Mouse (Mus musculus) liver, embryonic 11.5 days (tissue): ENCODE data around the gene Fcho1. TPM values are rescaled to one million over a fixed set of nuclear protein-coding genes. Genes with fewer than 3 reads are reported as not detected.
"Not testable (repeated sequence)": the region's sequence is repeated elsewhere in the genome, so short reads cannot be mapped to it uniquely, and the experiment has no call there.

Experiments
- ATAC-seq: fragments of 200-750 bp; cut with Nextera tagmentation; replicated peaks from 2 replicates; pipeline ENCODE4 v1.8.0; 2017; ENCODE audit warnings: moderate number of reproducible peaks, mild to moderate bottlenecking, moderate TSS enrichment, moderate library complexity; ENCODE audit not compliant: low FRiP score
- DNase-seq: peaks from one replicate; pipeline ENCODE4 v3.0.0-alpha.2; 2017; ENCODE audit warnings: low spot score
- H3K27ac ChIP-seq: fragments of 300-500 bp; sonication (generic); 2 replicates; pipeline ENCODE4 v1.5.1; 2014; ENCODE audit warnings: mild to moderate bottlenecking, low read depth, low read length, control low read depth
- H3K27me3 ChIP-seq: fragments of 300-500 bp; sonication (generic); replicated peaks from 2 replicates; pipeline ENCODE4 v1.6.1; 2014; ENCODE audit warnings: low read length, mixed read lengths; ENCODE audit not compliant: control insufficient read depth, insufficient read depth
- H3K36me3 ChIP-seq: fragments of 300-500 bp; sonication (generic); 2 replicates; pipeline ENCODE4 v1.6.1; 2014; ENCODE audit warnings: mild to moderate bottlenecking, low read length, moderate library complexity, mixed read lengths; ENCODE audit not compliant: control insufficient read depth, insufficient read depth
- H3K4me1 ChIP-seq: fragments of 300-500 bp; sonication (generic); replicated peaks from 2 replicates; pipeline ENCODE4 v1.6.1; 2014; ENCODE audit warnings: low read length, mixed read lengths; ENCODE audit not compliant: control insufficient read depth, insufficient read depth
- H3K4me2 ChIP-seq: fragments of 300-500 bp; sonication (generic); 2 replicates; pipeline ENCODE4 v1.6.1; 2014; ENCODE audit warnings: mild to moderate bottlenecking, control low read depth, moderate library complexity
- H3K4me3 ChIP-seq: fragments of 300-500 bp; sonication (generic); 2 replicates; pipeline ENCODE4 v1.5.1; 2014; ENCODE audit warnings: low read depth, low read length, control low read depth
- H3K9ac ChIP-seq: fragments of 300-500 bp; sonication (generic); 2 replicates; pipeline ENCODE4 v1.6.1; 2014; ENCODE audit warnings: low read depth, low read length, control low read depth
- H3K9me3 ChIP-seq: fragments of 300-500 bp; sonication (generic); 2 replicates; pipeline ENCODE4 v1.6.1; 2016; ENCODE audit warnings: low read length, inconsistent platforms, mixed read lengths; ENCODE audit not compliant: control insufficient read depth
- WGBS: fragments of 180-500 bp; shearing (Covaris S2); extraction: QIAGEN DNeasy Blood & Tissue Kit; methylation state at CpG from one replicate; pipeline ENCODE4 v1.1.7; 2014; 5-methylcytosine and 5-hydroxymethylcytosine counted together
- polyA plus RNA-seq: library from polyadenylated mRNA; unstranded; fragments of >200 nt; fragmentation: Nextera tagmentation; extraction: Ambion mirVana; gene quantifications from 2 replicates; pipeline ENCODE4 v1.2.1, GENCODE M21; 2014

The Fcho1 gene
- polyA plus RNA-seq, 1 experiment from 2014 or later, result 20.8 TPM

DNA sequence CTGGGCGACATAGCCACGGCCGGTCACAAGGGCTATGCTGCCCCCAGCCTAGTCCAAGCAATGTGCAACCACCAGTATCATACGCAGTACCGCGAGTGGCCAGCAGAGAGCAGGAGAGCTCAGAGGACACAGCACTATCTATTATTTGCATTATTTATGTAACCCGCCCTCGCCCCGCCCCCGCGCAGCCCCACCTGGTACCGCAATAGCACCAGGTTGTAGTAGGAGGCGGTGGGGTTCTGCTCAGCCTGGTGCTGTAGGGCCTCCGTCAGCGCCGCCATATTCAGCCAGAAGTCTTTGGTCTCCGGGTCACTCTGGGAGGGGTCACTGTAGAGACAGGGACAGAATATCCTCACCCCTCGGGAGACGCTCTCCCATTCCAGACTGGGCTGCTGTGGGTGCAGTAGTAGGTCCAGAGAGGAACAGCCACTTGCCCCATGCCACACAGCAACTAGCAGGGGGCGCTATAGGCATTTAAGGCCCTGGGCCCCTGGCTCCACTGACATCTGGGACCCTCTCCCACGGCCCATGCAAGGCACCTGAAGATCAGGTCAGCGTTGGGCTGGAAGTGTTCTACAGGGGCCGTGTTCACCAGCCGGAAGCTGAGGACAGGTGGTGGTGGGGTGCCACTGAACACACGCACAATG lies 15.6 kb downstream of the Fcho1 start:
- DNase-seq (peak; percentile 81), ATAC-seq (peak; percentile 74)
- peaks cover 33% of the 10 kb centered on the region for H3K27me3 ChIP-seq
- peak overlapping the region; percentile 52 for H3K4me2 ChIP-seq
- no peaks in the 10 kb centered on the region for H3K9me3 ChIP-seq
- H3K4me3 ChIP-seq, result 0 out of 2 replicates have a peak overlapping the region, but pooled peaks have one; percentile 7
- no peak overlapping the region for H3K9ac ChIP-seq
- H3K4me1 ChIP-seq, result no peaks in the 10 kb centered on the region; the same call in 1 of the 2 replicates
- no peak overlapping the region for H3K27ac ChIP-seq
- 23% methylated on average over 25 of the region's 25 CpGs for WGBS
- H3K36me3 ChIP-seq, result no peaks in the 10 kb centered on the region

DNA sequence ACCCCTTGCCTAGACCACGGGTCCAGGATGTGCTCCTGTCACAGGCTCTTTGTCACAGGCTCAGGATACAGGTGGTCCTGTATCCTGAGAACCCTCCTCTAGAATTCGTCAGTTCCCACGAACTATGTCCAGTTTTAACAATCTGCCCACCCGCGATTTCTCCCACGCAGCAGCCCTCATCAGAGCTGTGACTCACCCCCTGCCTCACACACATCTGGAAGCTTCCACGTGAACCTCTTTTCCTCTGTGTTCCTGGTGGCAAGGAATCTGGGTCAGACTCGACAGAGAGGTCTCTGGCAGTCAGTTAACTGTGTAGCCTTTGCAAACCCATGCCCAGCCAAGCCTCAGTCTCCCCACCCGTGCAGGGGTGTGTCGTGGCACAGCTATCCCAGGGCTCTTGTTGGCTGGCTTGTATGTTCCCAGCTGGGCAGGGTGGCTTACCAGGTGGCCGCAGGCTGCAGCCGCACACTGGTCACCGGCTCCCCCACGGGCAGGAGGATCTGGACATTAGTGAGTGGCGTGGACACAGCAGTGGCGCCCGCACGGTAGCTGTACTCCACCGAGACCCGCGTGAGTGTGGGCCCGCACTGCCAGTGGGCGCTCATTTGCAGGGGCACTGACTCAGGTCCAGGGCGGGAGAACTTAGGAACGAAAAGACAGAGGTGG lies 16.2 kb downstream of the Fcho1 start:
- H3K4me2 ChIP-seq, result peak overlapping the region; percentile 52
- H3K36me3 ChIP-seq, result no peaks in the 10 kb centered on the region
- no peak overlapping the region for H3K27ac ChIP-seq
- 0 out of 2 replicates have a peak overlapping the region, but pooled peaks have one; percentile 7 for H3K4me3 ChIP-seq
- ATAC-seq (no peak), DNase-seq (no peak)
- peaks cover 37% of the 10 kb centered on the region for H3K27me3 ChIP-seq
- no peak overlapping the region for H3K9ac ChIP-seq
- WGBS, result 40% methylated on average over 25 of the region's 25 CpGs
- no peaks in the 10 kb centered on the region; the same call in 1 of the 2 replicates for H3K4me1 ChIP-seq
- H3K9me3 ChIP-seq, result no peaks in the 10 kb centered on the region

- Histone ChIP-seq H3K4me1 (peaks cover 1% of the 10 kb centered on the region), H3K36me3 (no peaks in the 10 kb centered on the region), H3K27me3 (peaks cover 43% of the 10 kb centered on the region), H3K4me2 (no peak overlapping the region), H3K9me3 (no peaks in the 10 kb centered on the region), H3K27ac (no peak overlapping the region), H3K4me3 (no peak overlapping the region), H3K9ac (no peak overlapping the region)
- no peak for DNase-seq
- no peak for ATAC-seq
- WGBS, result 29% methylated on average over 8 of the region's 8 CpGs
Observed at GRCm38 (mm10) chr8:71707874-71708273, 17.6 kb downstream of the Fcho1 start.

GRCm38 (mm10) chr8:71703400-71703799 lies 22.1 kb downstream of the Fcho1 start:
- peaks cover 64% of the 10 kb centered on the region for H3K27me3 ChIP-seq
- peak overlapping the region; percentile 61 for H3K4me2 ChIP-seq
- DNase-seq, H3K36me3 ChIP-seq, H3K9me3 ChIP-seq, H3K9ac ChIP-seq: not testable (repeated sequence)
- peak overlapping the region; percentile 52; the same call in 1 of the 2 replicates for H3K27ac ChIP-seq
- H3K4me3 ChIP-seq, result 0 out of 2 replicates have a peak overlapping the region, but pooled peaks have one; percentile 12
- peaks cover 20% of the 10 kb centered on the region for H3K4me1 ChIP-seq
- ATAC-seq, result peak; percentile 64

- peak overlapping the region; percentile 23; the same call in 1 of the 2 replicates for H3K4me3 ChIP-seq
- no peaks in the 10 kb centered on the region for H3K36me3 ChIP-seq
- ATAC-seq (peak; percentile 92), DNase-seq (no peak)
- H3K27me3 ChIP-seq, result peaks cover 66% of the 10 kb centered on the region
- peaks cover 20% of the 10 kb centered on the region for H3K4me1 ChIP-seq
- peak overlapping the region; percentile 52; the same call in 1 of the 2 replicates for H3K27ac ChIP-seq
- 51% methylated on average over 3 of the region's 3 CpGs for WGBS
- no peaks in the 10 kb centered on the region for H3K9me3 ChIP-seq
- peak overlapping the region; percentile 50; the same call in 1 of the 2 replicates for H3K9ac ChIP-seq
- H3K4me2 ChIP-seq, result peak overlapping the region; percentile 61
Observed at GRCm38 (mm10) chr8:71702923-71703322, 22.6 kb downstream of the Fcho1 start.

DNA sequence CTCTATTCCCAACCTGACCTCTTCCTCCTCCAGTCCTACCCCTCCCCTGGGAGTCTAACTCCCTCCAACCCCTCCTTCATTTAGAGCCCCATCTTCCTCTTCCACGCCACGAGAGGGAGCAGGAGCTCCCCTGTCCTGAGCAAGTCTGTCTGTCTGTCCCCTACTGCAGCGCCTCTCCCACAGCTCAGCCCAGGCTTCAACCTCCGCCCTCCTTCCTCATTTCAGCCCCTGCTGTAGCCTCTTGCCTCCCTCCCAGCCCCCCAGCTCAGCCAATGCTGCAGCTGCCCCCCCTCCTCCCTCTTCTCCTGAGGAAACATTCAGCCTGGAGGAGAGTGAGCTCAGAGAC lies 23.5 kb downstream of the Fcho1 start:
- DNase-seq (no peak), ATAC-seq (no peak)
- H3K4me2 ChIP-seq, result peak overlapping the region; percentile 61
- peaks cover 20% of the 10 kb centered on the region for H3K4me1 ChIP-seq
- no peak overlapping the region for H3K27ac ChIP-seq
- no peak overlapping the region for H3K4me3 ChIP-seq
- peaks cover 61% of the 10 kb centered on the region for H3K27me3 ChIP-seq
- H3K9me3 ChIP-seq, result no peaks in the 10 kb centered on the region
- 19% methylated on average over 4 of the region's 4 CpGs for WGBS
- H3K36me3 ChIP-seq, result no peaks in the 10 kb centered on the region
- H3K9ac ChIP-seq, result no peak overlapping the region

- peaks cover 20% of the 10 kb centered on the region for H3K4me1 ChIP-seq
- no peak for DNase-seq
- peak within 1 kb of the TSS; percentile 52; the same call in 1 of the 2 replicates for H3K27ac ChIP-seq
- 13% methylated on average over 32 of the region's 34 CpGs for WGBS
- peak within 1 kb of the TSS; percentile 61 for H3K4me2 ChIP-seq
- ATAC-seq, result no peak
- H3K36me3 ChIP-seq, result no peaks in the 10 kb centered on the region
- peaks cover 61% of the 10 kb centered on the region for H3K27me3 ChIP-seq
- H3K4me3 ChIP-seq, result peak within 1 kb of the TSS; percentile 29
- peak within 1 kb of the TSS; percentile 50; the same call in 1 of the 2 replicates for H3K9ac ChIP-seq
- no peaks in the 10 kb centered on the region for H3K9me3 ChIP-seq
Observed at GRCm38 (mm10) chr8:71701414-71702086, 24.0 kb downstream of the Fcho1 start, which contains the start of gene B3gnt3. TSS of gene B3gnt3 (minus strand) at chr8:71701789.

DNA sequence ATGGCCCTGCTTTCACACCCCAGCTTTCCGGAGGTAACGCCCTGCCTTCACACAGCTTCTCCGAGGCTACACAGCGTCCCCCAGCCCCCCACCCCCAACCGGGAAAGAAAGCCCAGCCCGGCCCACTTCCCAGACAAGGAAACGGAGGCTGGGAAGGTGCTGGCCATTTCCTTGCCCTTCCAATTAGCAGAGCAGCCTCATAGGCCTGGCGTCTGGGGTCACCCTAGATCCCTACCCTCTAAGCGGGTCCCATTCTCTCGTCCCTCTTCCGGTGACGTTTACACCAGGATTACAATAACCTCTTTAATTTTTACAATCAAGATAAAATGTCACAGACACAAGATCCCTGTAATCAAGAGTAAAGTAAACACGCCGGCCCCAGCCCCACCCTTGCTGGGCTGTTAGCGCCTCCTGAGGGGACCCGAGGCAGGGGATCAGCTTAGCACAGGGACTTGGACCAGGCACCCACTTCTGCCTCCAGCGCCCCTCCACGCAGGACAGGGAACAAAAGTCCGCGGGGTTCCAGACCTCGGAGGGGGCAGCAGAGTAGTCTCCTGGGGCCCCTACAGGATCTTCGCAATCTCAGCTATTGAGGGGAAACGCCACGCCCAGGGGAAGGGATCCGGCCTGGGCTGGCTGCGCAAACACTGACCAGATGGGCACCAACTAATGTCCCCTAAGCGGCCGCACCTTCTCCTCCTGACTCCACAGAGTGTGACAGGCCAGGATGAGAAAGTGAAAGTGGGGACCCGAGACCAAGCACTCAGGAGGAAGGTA lies 24.8 kb downstream of the Fcho1 start:
- H3K9me3 ChIP-seq, result no peaks in the 10 kb centered on the region
- no peak overlapping the region for H3K27ac ChIP-seq
- WGBS, result 8% methylated on average over 29 of the region's 29 CpGs
- H3K27me3 ChIP-seq, result peaks cover 61% of the 10 kb centered on the region
- DNase-seq (no peak), ATAC-seq (no peak)
- peak overlapping the region; percentile 61 for H3K4me2 ChIP-seq
- peak overlapping the region; percentile 29 for H3K4me3 ChIP-seq
- no peak overlapping the region for H3K9ac ChIP-seq
- no peaks in the 10 kb centered on the region for H3K36me3 ChIP-seq
- H3K4me1 ChIP-seq, result peaks cover 20% of the 10 kb centered on the region
